Mouse (Mus musculus) adrenal gland, postnatal 10 days (tissue): ENCODE measurements at regions not wholly inside any gene's neighbourhood (a gene's known extent, or its start where the extent isn't known, plus 50 kb on each side); places are given as distances from the start of the nearest gene placed in this dataset.

Experiments
- DNase-seq: peaks from one replicate; pipeline ENCODE4 v3.0.0; 2021; ENCODE audit warnings: mixed read lengths

GRCm38 (mm10) chr14:101382838-101383237 lies 182.7 kb upstream of the Prr30 start:
- DNase-seq: no peak

- no peak for DNase-seq
Observed at GRCm38 (mm10) chr14:101381943-101382342, 181.8 kb upstream of the Prr30 start.

GRCm38 (mm10) chr14:101379663-101380006 lies 179.5 kb upstream of the Prr30 start:
- peak; percentile 2 for DNase-seq

GRCm38 (mm10) chr14:101378965-101379662 lies 179.0 kb upstream of the Prr30 start:
- DNase-seq: peak; percentile 84

GRCm38 (mm10) chr14:101378545-101378944 lies 178.4 kb upstream of the Prr30 start:
- DNase-seq: no peak

- no peak for DNase-seq
Observed at GRCm38 (mm10) chr14:101376690-101377089, 176.6 kb upstream of the Prr30 start.

GRCm38 (mm10) chr14:101375833-101376232 lies 175.7 kb upstream of the Prr30 start:
- no peak for DNase-seq

GRCm38 (mm10) chr14:101373864-101374263 lies 173.7 kb upstream of the Prr30 start:
- DNase-seq: no peak

- DNase-seq: no peak
Observed at GRCm38 (mm10) chr14:101359860-101360259, 159.7 kb upstream of the Prr30 start.

- no peak for DNase-seq
Observed at GRCm38 (mm10) chr14:101353009-101353378, 152.9 kb upstream of the Prr30 start.

- peak; percentile 6 for DNase-seq
Observed at GRCm38 (mm10) chr14:101352046-101353008, 152.2 kb upstream of the Prr30 start.

- DNase-seq: no peak
Observed at GRCm38 (mm10) chr14:101340331-101340730, 140.2 kb upstream of the Prr30 start.

GRCm38 (mm10) chr14:101332015-101332414 lies 131.9 kb upstream of the Prr30 start:
- no peak for DNase-seq

- peak; percentile 43 for DNase-seq
Observed at GRCm38 (mm10) chr14:101327421-101327820, 127.3 kb upstream of the Prr30 start.

- no peak for DNase-seq
Observed at GRCm38 (mm10) chr14:101326477-101326941, 126.4 kb upstream of the Prr30 start.

- DNase-seq: no peak
Observed at GRCm38 (mm10) chr14:101323361-101323760, 123.2 kb upstream of the Prr30 start.

- no peak for DNase-seq
Observed at GRCm38 (mm10) chr14:101307920-101308319, 107.8 kb upstream of the Prr30 start.

GRCm38 (mm10) chr14:101304487-101305032 lies 104.4 kb upstream of the Prr30 start:
- DNase-seq: peak; percentile 30

GRCm38 (mm10) chr14:101297841-101298240 lies 97.7 kb upstream of the Prr30 start:
- no peak for DNase-seq

- peak; percentile 65 for DNase-seq
Observed at GRCm38 (mm10) chr14:101294693-101295092, 94.6 kb upstream of the Prr30 start.

GRCm38 (mm10) chr14:101287755-101288154 lies 87.6 kb upstream of the Prr30 start:
- DNase-seq: no peak

GRCm38 (mm10) chr14:101269048-101269789 lies 69.1 kb upstream of the Prr30 start:
- DNase-seq: no peak
